ENCODE assay signal across 9 mouse cellular contexts in the genomic region with DNA sequence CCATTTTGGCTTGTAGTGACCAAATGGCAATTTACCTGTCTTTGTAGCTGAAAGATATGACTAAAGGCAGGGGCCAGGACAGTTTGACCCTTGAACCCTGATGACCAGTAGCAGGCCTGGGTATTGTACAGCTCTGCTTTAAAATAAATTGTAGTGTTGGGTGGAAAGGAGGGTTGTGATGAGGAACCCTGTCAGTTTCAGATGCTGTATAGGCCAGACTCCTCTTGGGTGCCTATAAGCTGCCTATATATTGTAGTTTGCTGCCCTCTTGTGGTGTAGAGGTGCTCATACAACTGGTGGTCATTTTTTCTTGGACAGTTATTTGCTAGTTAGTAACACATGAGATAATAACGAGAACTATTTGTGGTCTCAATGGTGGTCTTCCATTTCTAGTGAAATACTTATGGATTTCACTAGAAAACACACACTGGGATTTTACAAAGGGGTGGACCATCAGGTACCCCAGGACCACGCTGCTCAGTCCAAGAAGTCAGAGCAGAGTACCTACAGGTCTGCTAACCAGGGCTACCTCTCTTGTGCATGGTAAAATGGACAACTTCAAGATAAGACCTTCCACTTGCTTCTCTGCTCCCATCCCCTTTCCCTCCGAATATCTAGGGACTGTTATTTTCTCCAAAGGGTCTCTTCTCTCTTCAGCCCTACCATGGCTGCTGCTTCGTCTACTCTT. TPM values are rescaled to one million over a fixed set of nuclear protein-coding genes. Genes with fewer than 3 reads are reported as not detected.
DNase-seq lines count a peak whose midpoint lies in the region; ATAC-seq lines count a peak whose summit lies in the region.
"Had no signal": no experiment of that assay in that cellular context is flagged by ENCODE, and none has a peak within 500 bp of the region (broad histone marks: within the 10 kb centered on the region; RNA-seq: fewer than 3 reads in every experiment).

No protein-coding gene starts in this region.

- no peak overlapping the region for H3K4me3 ChIP-seq in forebrain, embryonic 11.5 days (ENCODE audit: low read depth, low read length)
- H3K4me3 ChIP-seq in hindbrain, embryonic 14.5 days (replicated peaks; ENCODE audit: low read length): no peak overlapping the region

- ATAC-seq in forebrain, embryonic 11.5 days (replicated peaks; ENCODE audit: low FRiP score): peak; percentile 78
- peak; percentile 85 for ATAC-seq in hindbrain, embryonic 14.5 days (ENCODE audit: low FRiP score)
- peak; percentile 90 for ATAC-seq in megakaryocyte, adult 5-6 weeks (ENCODE audit: poor library complexity, severe bottlenecking)

- DNase-seq in adrenal gland, adult (ENCODE audit: inconsistent age in 2 of 2, low spot score in 1 of 2): peak; percentile 3 to 84
- no peak for DNase-seq in adrenal gland, postnatal 4 days (ENCODE audit: low spot score in 2 of 2)
- peak; percentile 72 for DNase-seq in c-Kit-positive CD71-positive TER-119-positive erythroid progenitor cells, embryonic 14.5 days (ENCODE audit: low spot score)
- DNase-seq in forebrain, embryonic 11.5 days (ENCODE audit: low spot score): no peak
- peak; percentile 90 for DNase-seq in hindbrain, embryonic 14.5 days (ENCODE audit: low spot score)
- peak; percentile 32 to 40 for DNase-seq in layer of hippocampus, postnatal 10 days (ENCODE audit: low spot score in 2 of 2)
- peak; percentile 52 to 68 for DNase-seq in spleen, postnatal 36 days (ENCODE audit: low spot score in 2 of 2)

- no peaks in the 10 kb centered on the region for H3K27me3 ChIP-seq in forebrain, embryonic 11.5 days (ENCODE audit: control insufficient read depth, insufficient read depth, low read length)
- no peaks in the 10 kb centered on the region for H3K27me3 ChIP-seq in hindbrain, embryonic 14.5 days (ENCODE audit: control insufficient read depth, insufficient read depth, low read length)

- no peak overlapping the region for H3K4me2 ChIP-seq in forebrain, embryonic 11.5 days (ENCODE audit: low read depth, low read length, severe bottlenecking)
- no peak overlapping the region for H3K4me2 ChIP-seq in hindbrain, embryonic 14.5 days (replicated peaks)

- no peak overlapping the region for H3K27ac ChIP-seq in forebrain, embryonic 11.5 days (ENCODE audit: low read depth, low read length)
- no peak overlapping the region for H3K27ac ChIP-seq in hindbrain, embryonic 14.5 days

- no peaks in the 10 kb centered on the region for H3K36me3 ChIP-seq in forebrain, embryonic 11.5 days (ENCODE audit: control insufficient read depth, insufficient read depth, low read length)
- H3K36me3 ChIP-seq in hindbrain, embryonic 14.5 days (replicated peaks; ENCODE audit: control insufficient read depth, insufficient read depth): peaks cover 21% of the 10 kb centered on the region

- H3K4me1 ChIP-seq in forebrain, embryonic 11.5 days (replicated peaks; ENCODE audit: control insufficient read depth, insufficient read depth, low read length): no peaks in the 10 kb centered on the region
- no peaks in the 10 kb centered on the region for H3K4me1 ChIP-seq in hindbrain, embryonic 14.5 days (replicated peaks; ENCODE audit: control insufficient read depth, insufficient read depth, low read length)

- H3K9me3 ChIP-seq in forebrain, embryonic 11.5 days (ENCODE audit: control insufficient read depth, low read length): no peaks in the 10 kb centered on the region
- H3K9me3 ChIP-seq in hindbrain, embryonic 14.5 days (ENCODE audit: control insufficient read depth, low read length): no peaks in the 10 kb centered on the region

- 61% methylated on average over 4 of the region's 4 CpGs for WGBS in forebrain, embryonic 11.5 days
- WGBS in hindbrain, embryonic 14.5 days: 64% methylated on average over 4 of the region's 4 CpGs

- no peak overlapping the region for H3K9ac ChIP-seq in forebrain, embryonic 11.5 days (ENCODE audit: low read length)
- H3K9ac ChIP-seq in hindbrain, embryonic 14.5 days: no peak overlapping the region

RNA-seq across cellular contexts. Expression of gene Scgb1a1, which starts 22.6 kb away (rescaled TPM):
- total RNA-seq in adrenal gland, postnatal 4 days (2021): not detected
- polyA plus RNA-seq in forebrain, embryonic 11.5 days (2014; fragmentation: Nextera tagmentation; extraction: Ambion mirVana): not detected in 2 replicates
- not detected in 2 replicates for polyA plus RNA-seq in hindbrain, embryonic 14.5 days (2014; fragmentation: Nextera tagmentation; extraction: Ambion mirVana)
- not detected for total RNA-seq in layer of hippocampus, postnatal 10 days (2021)
- 0.82 and 1.5 TPM in 2 replicates for total RNA-seq in megakaryocyte, adult 5-6 weeks (2015)
- total RNA-seq in megakaryocyte, adult 5-6 weeks (2017): 1.6 TPM in 1 of 2 replicates, not detected in the other
- total RNA-seq: left cerebral cortex, adult 8-10 months had no signal

RNA-seq across cellular contexts. Expression of gene Asrgl1, which starts 25.1 kb away (rescaled TPM):
- 10 to 100 TPM; 23.7 to 25.1 TPM for total RNA-seq in adrenal gland, postnatal 4 days (2021)
- polyA plus RNA-seq in forebrain, embryonic 11.5 days (2014; fragmentation: Nextera tagmentation; extraction: Ambion mirVana): 22.7 and 25.3 TPM in 2 replicates
- polyA plus RNA-seq in hindbrain, embryonic 14.5 days (2014; fragmentation: Nextera tagmentation; extraction: Ambion mirVana): 27.0 and 32.2 TPM in 2 replicates
- total RNA-seq in layer of hippocampus, postnatal 10 days (2021): 100 to 1,000 TPM; 111 to 126 TPM
- 7.2 and 9.5 TPM in 2 replicates for total RNA-seq in megakaryocyte, adult 5-6 weeks (2015)
- total RNA-seq in megakaryocyte, adult 5-6 weeks (2017): 7.5 and 8.3 TPM in 2 replicates

Comparison
In these comparisons a context has a peak if more than half of its experiments do, and no peak if none do; other contexts are left out.
1. DNase-seq: peak in adrenal gland, adult (2 of 2), c-Kit-positive CD71-positive TER-119-positive erythroid progenitor cells, embryonic 14.5 days (single experiment), hindbrain, embryonic 14.5 days (single experiment), layer of hippocampus, postnatal 10 days (2 of 2) and spleen, postnatal 36 days (2 of 2); none in adrenal gland, postnatal 4 days (0 of 2) and forebrain, embryonic 11.5 days (single experiment).
2. RNA of gene Asrgl1, which starts 25.1 kb away (total RNA-seq): 111 to 126 TPM in layer of hippocampus, postnatal 10 days; 23.7 to 25.1 TPM in adrenal gland, postnatal 4 days and 7.2 to 9.5 TPM in megakaryocyte, adult 5-6 weeks; every median in the first group is over 4 times any median in the second.
3. Peak in every context shown above with its lines, with median percentiles within 50 percentile points of each other: ATAC-seq.